Mouse (Mus musculus) retina, postnatal 1 day (tissue): ENCODE measurements around the gene Col11a2.
"Not testable (repeated sequence)": the region's sequence is repeated elsewhere in the genome, so short reads cannot be mapped to it uniquely, and the experiment has no call there.

ENCODE experiments used
- DNase-seq: peaks from one replicate; pipeline ENCODE4 v3.0.0-alpha.2; 2012

Gene Col11a2

DNA sequence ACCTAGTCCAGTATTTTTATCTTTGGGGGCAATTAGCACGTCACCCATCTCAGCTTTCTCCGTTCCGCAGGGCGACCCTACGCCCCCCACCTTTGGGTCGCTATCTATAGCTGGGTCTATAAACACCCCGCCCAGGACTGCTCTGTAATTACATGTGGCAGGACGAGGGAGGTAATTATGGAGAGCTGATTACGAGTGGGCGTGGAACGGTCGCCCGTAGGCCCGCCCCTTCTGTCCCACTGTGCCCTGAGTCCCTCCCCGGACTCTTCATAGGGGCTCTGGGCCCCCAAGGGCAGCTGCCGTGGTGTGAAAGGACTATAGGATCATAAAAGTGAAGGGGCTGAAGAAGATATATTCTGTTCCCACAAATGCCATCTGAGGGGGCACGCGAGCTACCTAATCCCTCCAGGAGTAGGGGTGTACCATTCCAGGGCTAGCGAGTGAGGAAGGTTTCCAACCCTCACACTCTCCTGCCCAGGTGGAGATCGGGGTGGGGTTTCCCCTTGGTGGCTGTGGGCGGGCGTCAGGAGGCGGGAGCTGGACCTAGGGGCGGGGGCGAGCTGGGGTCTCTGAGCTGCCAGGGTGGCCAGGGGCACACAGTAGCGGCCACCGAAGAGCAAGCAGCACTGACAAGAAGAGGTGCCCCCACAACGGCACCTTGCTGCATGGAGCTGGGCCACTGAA lies at the start of gene Col11a2:
Col11a2 (plus strand) TSS at position 560 of the 684 bp plus-strand sequence.
- DNase-seq, result peak; percentile 76

DNA sequence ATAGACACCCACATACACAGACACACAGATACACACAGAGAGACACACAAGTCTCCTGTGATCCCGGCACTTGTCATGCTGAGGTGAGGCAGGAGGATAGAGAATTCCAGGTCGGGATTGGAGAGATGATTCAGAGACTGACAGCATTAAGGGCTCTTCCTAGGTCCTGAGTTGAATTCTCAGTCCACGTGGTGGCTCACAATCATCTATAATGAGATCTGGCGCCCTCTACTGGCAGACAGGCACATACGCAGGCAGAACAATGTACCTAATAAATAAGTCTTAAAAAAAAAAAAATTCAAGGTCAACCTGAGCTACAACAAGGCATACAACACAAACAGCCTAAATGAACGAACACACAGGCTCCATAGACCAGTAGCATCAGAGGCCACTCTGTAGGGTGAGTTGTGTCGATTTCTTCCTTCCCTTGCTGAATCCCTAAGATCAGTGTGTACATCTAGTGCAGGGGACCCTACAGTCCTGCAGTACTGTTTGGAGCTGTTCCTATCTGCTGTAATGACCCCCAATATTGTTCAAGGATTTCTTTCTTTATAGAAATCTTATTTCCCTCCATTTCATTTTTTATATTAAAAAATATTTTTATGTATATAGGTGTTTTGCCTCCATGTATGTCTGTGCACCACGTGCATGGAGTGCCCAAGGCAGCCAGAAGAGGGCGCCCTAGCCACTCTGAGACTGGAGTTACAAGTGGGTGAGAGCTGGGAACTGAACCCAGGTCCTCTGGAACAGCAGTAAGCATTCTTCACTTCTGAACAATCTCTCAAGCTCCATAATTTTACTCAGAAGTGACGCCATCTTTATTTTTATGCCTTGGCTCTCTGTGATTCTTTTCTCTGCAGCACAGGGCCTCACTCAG lies 47.2 kb upstream of the Col11a2 start:
- DNase-seq, result peak; percentile 91

DNA sequence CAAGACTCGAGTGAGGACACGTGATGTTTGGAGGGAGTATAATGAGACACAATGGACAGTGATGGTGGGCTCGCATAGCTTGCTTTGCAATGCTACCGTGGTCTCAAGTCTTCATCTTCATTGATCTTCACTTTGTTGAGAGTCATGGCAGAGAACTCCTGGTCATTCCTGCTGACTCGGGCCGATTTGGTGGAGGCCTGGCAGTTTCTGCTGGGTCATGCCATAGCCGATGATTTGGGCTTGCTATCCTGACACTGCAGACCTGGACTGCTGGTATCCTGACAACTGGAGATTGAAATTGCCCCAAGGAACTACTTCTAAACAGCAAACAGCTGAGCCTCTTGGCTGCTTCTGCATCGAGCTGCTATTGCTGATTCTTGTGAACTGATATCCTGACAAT lies 44.3 kb upstream of the Col11a2 start:
- DNase-seq, result no peak

DNA sequence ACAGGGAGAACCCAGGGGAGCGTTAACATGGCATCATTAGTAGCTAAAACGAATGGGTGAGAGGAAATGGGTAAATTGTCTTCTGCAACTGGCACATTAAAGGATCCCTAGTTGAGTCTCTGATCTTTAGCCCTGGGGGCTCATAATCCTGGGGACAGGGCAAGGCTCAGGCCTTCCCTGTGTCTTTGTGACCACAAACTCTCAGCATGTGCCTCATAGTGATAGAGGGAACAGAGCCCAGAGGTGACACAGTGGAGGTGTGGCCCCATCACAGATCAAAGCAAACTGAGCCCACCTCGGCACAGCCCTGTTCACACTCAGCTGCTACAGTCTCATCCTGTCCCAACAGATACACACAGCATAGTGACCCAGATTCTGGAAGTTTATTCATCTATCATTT lies 43.6 kb upstream of the Col11a2 start:
- DNase-seq, result no peak

DNA sequence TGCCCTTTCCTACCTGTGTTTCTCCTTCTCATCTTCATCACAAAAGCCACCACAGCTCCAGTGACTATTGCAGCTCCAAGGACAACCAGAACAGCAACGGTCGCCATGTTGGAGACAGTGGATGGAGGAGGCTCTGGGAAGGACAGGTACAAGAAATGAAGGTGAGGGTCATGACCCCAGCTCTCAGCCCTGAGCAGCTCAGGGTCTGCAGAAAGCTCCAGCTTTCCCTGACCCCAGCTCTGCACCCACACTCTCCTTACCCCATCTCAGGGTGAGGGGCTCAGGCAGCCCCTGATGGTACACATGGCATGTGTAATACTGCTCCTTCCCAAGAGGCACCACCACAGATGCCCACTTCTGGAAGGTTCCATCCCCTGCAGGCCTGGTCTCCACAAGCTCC lies 42.2 kb upstream of the Col11a2 start:
- DNase-seq, result not testable (repeated sequence)

DNA sequence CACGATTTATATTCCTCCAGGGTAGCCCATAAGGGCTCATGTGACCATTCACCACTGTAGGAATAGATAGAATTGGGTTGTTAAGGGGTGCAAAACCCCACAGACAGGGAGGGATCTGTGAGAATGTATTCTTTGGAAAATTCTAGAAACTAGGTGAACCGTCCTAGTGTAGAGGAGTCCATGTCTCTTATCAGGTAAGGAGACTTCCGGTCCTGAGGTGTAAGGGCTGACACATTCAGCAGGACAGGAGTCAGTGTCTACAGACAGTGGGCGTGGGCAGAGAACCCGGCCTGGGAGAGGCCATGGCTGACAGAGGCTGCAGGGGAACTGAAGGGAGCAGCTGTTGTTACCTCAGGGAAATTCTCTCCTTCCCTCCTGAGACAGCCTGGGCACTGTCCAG lies 40.5 kb upstream of the Col11a2 start:
- not testable (repeated sequence) for DNase-seq

DNA sequence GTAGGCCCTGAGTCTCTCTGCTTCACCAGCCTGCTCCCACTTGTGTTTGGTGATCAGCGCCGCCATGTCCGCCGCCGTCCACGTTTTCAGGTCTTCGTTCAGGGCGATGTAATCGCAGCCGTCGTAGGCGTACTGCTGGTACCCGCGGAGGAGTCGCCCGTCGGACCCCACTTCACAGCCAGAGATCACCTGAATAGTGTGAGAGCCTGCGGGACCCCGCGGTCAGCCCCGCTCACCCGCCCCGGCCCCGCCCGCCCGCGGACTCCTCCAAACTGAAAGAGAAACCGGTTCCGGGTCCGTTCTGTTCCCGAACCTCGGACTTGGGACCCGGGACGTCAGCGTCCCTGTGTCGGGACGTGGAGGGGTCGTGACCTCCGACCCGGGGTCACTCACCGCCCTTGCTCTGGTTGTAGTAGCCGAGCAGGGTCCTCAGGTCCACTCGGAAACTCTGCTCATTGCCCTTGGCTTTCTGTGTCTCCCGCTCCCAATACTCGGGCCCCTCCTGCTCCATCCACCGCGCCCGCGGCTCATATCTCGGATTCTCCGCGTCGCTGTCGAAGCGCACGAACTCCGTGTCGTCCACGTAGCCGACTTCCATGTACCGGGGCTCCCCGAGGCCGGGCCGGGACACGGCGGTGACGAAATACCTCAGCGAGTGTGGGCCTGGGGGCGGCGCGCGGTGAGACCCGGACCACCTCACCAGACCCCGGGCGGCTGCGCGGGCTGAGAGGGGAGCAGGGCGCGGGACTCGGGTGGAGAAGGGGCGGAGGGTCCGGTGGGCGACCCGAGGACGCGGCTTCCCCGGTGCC lies 39.7 kb upstream of the Col11a2 start:
- no peak for DNase-seq

DNA sequence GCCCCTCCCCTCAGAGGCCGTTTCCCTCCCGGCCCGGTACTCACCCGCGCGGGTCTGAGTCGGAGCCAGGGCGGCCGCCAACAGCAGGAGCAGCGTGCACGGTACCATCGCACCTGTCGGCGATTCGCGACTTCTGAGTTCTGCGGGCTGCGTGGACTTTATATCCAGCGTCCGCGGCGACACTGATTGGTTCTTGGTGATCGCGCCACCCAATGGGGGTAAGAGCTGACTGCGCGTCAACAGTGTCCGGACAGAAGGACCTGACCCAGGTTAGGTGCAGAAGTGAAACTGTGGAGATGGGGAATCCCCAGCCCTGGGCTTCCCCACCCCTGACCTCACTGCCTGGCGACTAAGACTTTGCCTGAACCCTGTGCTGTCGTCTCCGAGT lies 39.1 kb upstream of the Col11a2 start, which contains the start of gene H2-K1:
H2-K1 (minus strand) TSS at position 198 of the 388 bp plus-strand sequence.
- DNase-seq, result peak; percentile 76

DNA sequence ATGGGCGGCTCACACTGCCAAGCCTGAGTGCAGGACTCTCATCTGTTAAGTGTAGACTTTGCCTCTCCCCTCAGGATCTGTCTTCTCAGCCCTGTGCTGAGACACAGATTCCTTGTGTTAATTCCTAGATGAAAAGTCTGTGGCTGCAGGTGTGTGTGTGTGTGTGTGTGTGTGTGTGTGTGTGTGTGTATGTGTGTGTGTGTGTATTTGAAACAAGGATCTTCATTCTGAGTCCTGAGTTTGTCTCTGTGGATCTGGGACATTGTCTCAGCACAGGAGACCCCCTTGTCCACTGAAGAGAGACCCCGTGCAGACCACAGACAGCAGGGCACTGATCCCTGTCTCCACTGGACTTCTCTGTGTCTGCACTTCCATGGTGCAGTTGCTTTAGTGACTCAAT lies 38.4 kb upstream of the Col11a2 start:
- not testable (repeated sequence) for DNase-seq

DNA sequence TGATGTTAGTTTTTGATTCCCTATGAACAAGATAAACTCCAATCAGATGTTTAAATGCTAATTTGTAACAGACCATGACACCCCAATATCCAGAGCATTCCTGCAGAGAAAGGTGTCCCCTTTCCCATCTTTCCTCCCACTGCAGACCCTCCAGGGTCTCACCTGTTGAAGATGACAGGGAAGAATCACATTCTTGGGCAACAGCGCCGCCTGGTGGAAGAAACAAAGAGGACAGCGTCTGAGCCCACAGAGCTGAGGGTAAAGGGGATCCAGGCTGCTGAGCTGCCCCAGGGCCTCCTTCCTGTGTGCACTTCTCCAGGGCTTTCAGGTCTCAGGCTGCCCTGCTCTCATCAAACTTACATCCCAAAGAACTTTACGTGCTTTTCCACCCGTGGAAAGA lies 35.8 kb upstream of the Col11a2 start:
- DNase-seq, result peak; percentile 71

DNA sequence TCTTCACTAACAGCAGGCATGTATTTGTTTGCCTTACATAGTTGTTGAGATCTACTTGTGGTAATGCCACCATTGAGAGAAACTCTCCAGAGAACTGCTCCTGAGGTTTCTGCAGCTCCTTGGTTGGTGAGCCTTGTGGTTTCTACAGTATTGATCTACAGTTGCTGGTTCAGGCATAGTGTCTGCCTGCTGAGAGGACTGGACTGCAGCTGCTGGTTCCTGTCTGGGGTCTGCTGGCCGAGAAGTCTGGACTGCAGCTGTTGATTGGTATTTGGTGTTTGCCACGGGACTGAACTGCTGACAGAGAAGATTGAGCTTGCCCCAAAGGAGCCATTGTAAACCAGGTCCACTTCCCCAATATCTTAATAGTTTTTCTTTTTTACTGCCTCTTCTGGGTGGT lies 32.7 kb upstream of the Col11a2 start:
- DNase-seq, result no peak

DNA sequence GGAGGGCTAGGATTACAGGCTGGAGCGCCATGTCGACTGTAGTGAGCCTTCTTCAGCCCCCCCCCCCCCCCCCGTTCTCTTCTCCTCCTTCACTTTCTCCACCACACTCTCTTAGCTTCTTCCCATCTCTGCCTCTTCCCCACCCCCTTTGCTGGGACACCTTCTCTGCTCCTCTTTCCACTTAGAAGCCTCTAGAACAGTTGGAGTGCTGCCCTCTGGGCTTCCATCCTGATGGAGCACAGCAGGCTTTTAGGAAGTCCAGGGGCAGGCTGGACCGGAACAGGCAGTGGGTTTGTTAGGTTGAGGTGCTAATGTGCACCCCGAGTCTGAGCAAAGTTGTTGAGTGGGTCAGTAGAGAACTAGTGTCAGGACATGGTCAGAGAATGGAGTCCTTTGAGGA lies 29.1 kb upstream of the Col11a2 start:
- DNase-seq, result no peak

DNA sequence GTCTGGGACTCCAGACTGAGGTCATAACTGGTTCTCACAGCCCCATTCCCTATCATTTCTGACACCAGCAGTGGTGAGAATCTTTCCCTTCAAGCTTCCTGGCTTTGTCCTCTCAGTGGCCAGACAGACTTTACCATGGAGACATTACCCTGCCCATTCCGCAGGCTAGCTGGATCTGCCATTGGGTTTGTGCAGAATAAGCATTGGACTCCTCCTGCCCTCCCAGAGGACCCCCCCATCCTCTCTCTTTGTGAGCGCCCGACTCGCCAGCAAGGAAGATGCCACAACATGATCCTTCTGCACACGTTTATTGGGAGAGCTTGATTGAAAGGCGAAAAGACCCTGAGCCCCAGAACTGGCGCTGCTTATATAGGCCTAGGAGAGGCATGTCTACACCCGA lies 25.8 kb upstream of the Col11a2 start:
- no peak for DNase-seq

DNA sequence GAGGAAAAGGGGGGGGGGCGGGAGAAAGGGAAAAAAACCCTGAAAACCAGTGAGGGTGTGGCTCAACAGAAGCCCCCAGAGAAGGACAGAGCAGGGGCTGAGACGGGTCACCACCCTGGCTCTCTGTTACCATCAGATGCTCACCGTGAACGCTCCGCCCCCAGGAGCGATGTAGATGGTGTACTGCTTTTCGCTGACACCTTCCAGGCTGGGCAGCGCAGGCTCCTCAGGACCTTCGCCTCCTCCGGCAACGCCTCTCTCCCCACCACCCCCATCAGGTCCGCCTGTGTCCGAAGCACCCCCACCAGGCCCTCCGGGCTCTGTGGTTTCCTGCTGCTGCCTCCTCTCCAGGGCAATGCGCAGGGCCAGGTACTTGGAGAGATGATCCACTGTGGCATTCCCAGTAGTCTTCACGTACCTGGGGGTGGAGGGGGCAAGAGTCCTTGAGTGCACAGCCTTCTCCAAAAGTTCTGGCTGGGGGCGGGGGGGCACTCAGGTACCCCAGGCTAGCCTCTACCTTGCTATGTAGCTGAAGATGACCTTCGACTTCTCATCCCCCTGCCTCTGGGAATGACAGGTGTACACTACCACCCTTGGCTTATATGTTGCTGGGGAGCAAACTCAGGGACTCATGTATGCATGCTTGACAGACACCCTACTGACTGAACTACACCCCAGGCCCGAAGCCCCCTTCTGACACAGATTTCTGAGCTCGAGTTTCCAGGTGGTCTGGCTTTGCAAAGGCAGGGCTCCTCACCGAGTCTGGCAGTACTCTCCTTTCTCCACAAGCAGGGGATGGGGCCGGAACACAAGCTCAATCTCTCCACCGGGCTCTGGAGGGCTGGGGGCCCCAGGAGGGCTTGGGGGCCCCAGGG lies 17.5 kb upstream of the Col11a2 start:
- DNase-seq, result no peak

DNA sequence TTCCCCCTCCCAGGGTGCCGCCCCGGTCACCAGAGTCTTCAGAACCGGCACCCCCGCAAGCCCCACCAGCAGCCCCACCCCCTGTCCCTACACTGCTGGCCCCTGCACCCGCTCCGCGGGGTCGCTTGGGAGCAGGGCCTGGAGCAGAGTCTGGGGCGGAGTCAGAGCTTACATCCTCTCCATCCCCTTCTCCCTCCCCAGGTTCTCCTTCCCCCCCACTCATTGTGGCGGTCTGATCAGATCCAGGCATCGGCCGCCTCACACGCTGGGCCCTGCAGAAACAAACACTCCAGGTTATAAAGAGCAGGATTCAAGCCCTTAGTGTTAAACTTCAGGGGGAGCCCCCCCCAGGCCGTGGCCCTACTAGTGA lies 16.8 kb upstream of the Col11a2 start:
- DNase-seq, result no peak

DNA sequence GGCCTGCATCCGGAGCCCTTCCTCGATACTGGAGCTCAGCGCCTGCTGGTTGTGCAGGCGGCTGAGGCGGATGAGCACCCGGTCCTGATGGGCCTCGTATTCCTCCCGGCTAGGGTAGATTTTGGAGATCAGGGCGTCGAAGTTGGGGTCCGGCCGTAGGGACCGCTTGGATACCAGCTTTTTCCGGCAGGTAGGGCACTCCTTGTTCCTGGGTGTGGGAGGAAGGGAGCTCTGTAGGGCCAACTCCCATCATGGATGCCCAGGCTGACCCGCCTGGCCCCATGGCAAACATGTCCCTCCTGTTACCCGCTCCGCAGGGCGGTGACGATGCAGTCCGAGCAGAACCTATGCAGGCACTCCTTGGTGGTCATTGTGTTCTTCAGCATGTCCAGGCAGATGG lies 16.2 kb upstream of the Col11a2 start:
- no peak for DNase-seq

DNA sequence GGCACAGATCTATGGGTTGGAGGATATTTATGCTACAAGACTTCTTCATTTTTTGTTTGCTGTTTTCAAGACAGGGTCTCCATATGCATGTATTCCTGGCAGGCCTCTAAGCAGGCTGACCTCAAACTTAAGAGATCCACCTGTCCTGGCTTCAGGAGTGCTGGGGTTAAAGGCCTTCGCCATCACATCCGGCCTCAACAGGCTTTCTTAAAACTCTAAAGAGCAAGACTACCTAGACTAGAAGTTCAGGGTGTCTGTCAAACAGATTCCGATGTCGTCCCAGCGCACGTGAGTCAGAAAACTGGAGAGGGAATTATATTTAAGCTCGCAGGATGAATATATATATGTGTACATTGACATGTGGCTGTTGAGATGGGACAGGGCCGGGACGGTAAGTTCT lies 15.6 kb upstream of the Col11a2 start:
- no peak for DNase-seq

DNA sequence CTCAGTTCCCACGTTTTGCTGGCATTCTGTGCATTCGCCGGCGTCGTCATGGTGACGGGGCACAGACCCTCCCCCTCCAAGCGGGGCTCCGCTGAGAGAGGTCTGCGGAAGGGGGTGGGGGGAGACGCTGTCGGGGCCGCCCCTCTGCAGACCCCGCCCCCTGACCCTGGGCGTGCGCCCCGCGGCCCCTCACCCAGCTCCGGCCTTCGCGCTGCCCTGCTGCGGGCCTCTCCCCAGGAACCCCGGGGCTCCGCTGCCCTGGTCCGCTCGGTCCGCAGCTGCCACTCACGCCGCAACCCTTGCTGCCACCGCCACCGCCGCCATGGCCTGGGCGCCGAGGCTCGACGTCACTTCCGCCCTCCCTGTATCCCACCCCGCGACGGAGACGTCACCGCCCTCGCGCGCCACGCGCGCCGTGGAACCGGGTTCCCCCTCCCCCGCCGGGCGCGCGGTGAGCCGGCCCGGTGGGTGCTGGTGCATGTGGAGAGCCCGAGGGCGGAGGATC lies 14.9 kb upstream of the Col11a2 start, which contains the start of gene Ring1:
Ring1 (minus strand) TSS at position 364 of the 505 bp plus-strand sequence.
- DNase-seq, result peak; percentile 93

DNA sequence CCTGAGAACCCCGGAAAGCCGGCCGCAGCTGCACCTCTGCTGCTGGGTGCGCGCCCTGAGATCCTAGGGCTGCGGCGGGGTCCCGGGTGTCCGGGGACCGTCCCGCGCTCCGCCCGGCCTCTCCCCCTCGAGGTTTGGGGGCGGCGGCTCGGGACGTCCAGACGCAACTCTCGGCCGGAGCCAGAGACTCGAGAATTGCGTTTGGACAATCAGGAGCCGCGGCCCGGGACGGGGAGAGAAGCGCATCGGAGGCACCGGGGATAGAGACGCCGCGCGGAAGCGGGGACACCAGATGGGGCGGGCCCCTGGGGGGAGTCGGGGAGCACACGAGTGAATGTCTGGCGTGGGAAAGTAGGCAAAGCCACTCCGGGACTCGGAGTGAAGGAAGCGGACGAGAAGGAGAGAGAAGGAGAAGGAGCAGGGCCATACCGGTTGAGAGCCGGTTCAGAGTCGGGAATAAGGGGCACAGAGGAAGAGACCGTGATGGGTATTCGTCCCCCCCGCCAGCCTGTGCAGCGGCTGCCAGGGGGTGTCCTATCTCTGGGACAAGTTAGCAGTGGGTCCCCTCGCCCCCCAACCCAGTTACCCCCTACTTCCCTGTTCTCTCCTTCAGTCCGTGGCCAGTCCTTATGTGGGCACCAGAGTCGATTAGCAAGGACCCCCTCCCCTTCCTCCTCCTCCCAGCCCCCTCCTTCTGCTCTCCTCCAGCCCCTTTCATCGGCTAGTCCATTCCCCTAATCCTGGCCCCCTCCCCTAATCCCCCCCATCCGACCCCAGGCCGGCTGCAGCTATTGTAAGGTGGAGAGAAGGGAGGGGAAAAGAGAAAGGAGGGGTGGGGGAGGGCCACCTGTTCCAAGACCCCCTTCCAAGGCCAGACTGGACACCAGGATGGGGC lies 14.1 kb upstream of the Col11a2 start:
- DNase-seq, result peak; percentile 72

DNA sequence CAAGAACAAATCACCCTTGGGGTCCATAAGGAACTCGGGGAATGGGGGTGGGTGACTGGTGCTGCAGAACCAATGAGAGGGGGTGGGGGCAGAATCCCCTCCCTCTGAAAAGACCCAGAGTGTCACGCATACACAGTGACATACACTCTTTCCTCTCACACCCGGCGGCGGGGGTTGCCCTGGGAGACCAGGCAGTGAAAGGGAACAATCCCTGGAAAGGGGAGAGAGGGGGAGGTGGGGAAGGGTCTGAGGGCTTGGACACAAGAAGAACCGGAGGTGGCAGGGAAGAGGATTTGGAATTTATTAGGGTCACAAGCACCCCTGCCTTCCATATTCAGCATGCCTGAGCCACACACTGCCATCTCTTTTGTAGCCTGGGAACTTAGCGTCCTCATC lies 13.5 kb upstream of the Col11a2 start:
- DNase-seq, result peak; percentile 62

DNA sequence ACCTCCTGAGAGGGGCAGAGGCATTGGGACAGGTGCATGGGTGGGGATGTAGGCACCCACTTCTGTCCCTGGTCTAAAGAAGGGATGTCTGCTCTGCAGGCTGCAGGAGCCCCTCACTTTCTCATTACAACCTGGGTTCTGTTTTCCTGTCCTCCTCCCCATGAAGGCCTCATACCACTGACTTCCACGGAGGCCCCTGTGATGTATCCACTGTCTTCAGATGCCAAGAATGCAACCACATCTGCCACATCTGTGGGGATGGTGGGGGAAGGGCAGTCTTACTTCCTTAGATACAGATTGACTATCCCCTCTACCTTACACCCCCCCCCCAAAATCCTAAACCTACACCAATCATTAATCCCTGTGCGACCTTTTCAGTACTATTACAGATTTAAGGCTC lies 13.0 kb upstream of the Col11a2 start:
- no peak for DNase-seq
